8 mouse cellular contexts compared by ENCODE assay signal in the genomic region with DNA sequence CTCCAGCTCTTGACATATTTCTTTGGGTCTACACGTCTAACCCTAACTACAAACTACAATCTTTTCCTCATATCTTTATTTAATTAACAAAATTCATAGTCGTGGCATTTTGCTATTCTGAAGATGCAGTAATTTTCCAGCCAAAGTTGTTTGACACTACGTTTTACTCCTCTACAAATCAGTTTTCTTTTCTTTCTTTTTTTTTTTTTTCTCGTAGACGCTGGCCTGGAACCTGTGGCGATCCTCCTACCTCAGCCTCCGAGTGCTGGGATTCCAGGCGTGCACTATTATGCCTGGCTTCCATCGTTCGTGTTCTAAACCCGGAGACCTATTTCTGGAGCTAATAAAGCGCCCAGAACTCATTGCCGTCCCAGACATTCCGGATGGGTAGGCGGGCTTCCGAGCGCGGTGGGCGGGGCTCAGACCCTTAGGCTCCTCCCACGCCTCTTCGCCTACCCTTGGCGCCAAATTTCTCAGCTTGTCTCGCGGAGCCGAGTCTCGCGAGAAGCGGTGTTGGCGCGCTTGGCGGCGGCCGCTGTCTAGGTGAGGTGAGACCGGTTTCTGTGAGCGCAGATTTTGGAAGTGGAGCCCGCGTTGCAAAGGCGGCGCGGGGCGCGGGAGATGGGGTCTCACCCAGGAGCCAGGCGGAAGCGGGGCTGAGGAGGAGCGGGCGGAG. TPM values are rescaled to one million over a fixed set of nuclear protein-coding genes. Genes with fewer than 3 reads are reported as not detected.
A peak's percentile ranks its signal among the peaks of the same experiment; 100 is the strongest.
DNase-seq lines count a peak whose midpoint lies in the region; ATAC-seq and TF ChIP-seq lines count a peak whose summit lies in the region.

A gene (plus strand): TSS at position 477 of the 676 bp plus-strand sequence.

- peak; percentile 96 for ATAC-seq in embryonic facial prominence, embryonic 14.5 days (ENCODE audit: low read depth)
- peak; percentile 91 for ATAC-seq in limb, embryonic 13.5 days (ENCODE audit: low FRiP score, low read depth)
- ATAC-seq in midbrain, embryonic 16.5 days, result peak; percentile 97

- no peak for TF ChIP-seq EP300 in heart, adult 2 months (IDR thresholded peaks at IDR 0.05; ENCODE audit: insufficient read depth, low read depth, low read length)

- H3K9me3 ChIP-seq in embryonic facial prominence, embryonic 14.5 days (ENCODE audit: control insufficient read depth, low read length), result no peaks in the 10 kb centered on the region
- H3K9me3 ChIP-seq in limb, embryonic 13.5 days, result no peaks in the 10 kb centered on the region
- no peaks in the 10 kb centered on the region for H3K9me3 ChIP-seq in midbrain, embryonic 16.5 days (replicated peaks; ENCODE audit: control insufficient read depth, low read length, poor library complexity, severe bottlenecking)

- peak within 1 kb of the TSS; percentile 95 for H3K27ac ChIP-seq in embryonic facial prominence, embryonic 14.5 days (replicated peaks; ENCODE audit: low read depth, low read length)
- H3K27ac ChIP-seq in heart, adult 2 months, result peak within 1 kb of the TSS; percentile 88
- peak within 1 kb of the TSS; percentile 96 for H3K27ac ChIP-seq in limb, embryonic 13.5 days
- H3K27ac ChIP-seq in midbrain, embryonic 16.5 days (ENCODE audit: low read length), result peak within 1 kb of the TSS; percentile 85

- WGBS in embryonic facial prominence, embryonic 14.5 days, result 2% methylated on average over 41 of the region's 46 CpGs
- 2% methylated on average over 45 of the region's 46 CpGs for WGBS in heart, adult 2 months
- 3% methylated on average over 46 of the region's 46 CpGs for WGBS in limb, embryonic 13.5 days
- 2% methylated on average over 46 of the region's 46 CpGs for WGBS in midbrain, embryonic 16.5 days

- H3K4me1 ChIP-seq in embryonic facial prominence, embryonic 14.5 days (ENCODE audit: control insufficient read depth, insufficient read depth, low read length), result peaks cover 5% of the 10 kb centered on the region; the same call in 1 of the 2 replicates
- no peaks in the 10 kb centered on the region for H3K4me1 ChIP-seq in heart, adult 2 months (ENCODE audit: control insufficient read depth, insufficient read depth, low read length)
- peaks cover 10% of the 10 kb centered on the region for H3K4me1 ChIP-seq in limb, embryonic 13.5 days
- H3K4me1 ChIP-seq in midbrain, embryonic 16.5 days (ENCODE audit: control insufficient read depth, insufficient read depth, low read length), result peaks cover 9% of the 10 kb centered on the region

- no peaks in the 10 kb centered on the region for H3K27me3 ChIP-seq in embryonic facial prominence, embryonic 14.5 days (replicated peaks; ENCODE audit: control insufficient read depth, insufficient read depth, low read length)
- H3K27me3 ChIP-seq in heart, adult 2 months (ENCODE audit: control insufficient read depth, insufficient read depth, low read length), result no peaks in the 10 kb centered on the region
- no peaks in the 10 kb centered on the region for H3K27me3 ChIP-seq in limb, embryonic 13.5 days
- no peaks in the 10 kb centered on the region for H3K27me3 ChIP-seq in midbrain, embryonic 16.5 days (ENCODE audit: control insufficient read depth, insufficient read depth, low read depth, low read length)

- H3K4me2 ChIP-seq in embryonic facial prominence, embryonic 14.5 days (ENCODE audit: low read depth, low read length), result peak within 1 kb of the TSS; percentile 60
- H3K4me2 ChIP-seq in limb, embryonic 13.5 days (replicated peaks), result peak within 1 kb of the TSS; percentile 73
- peak within 1 kb of the TSS; percentile 74 for H3K4me2 ChIP-seq in midbrain, embryonic 16.5 days (ENCODE audit: low read length)

- intact Hi-C loops in heart, adult 2 months (cut with DNase I), result loop anchor here (2.0 to 5.0 kb wide), 2 partner anchors 28 to 61 kb away; a partner anchor contains a TSS

- H3K36me3 ChIP-seq in embryonic facial prominence, embryonic 14.5 days (ENCODE audit: control insufficient read depth, insufficient read depth, low read length), result no peaks in the 10 kb centered on the region
- peaks cover 4% of the 10 kb centered on the region; the same call in 1 of the 2 replicates for H3K36me3 ChIP-seq in heart, adult 2 months (ENCODE audit: control insufficient read depth, insufficient read depth, low read length)
- H3K36me3 ChIP-seq in limb, embryonic 13.5 days, result peaks cover 8% of the 10 kb centered on the region; the same call in 1 of the 2 replicates
- H3K36me3 ChIP-seq in midbrain, embryonic 16.5 days (ENCODE audit: control insufficient read depth, insufficient read depth, low read length), result no peaks in the 10 kb centered on the region

- peak; percentile 78 for TF ChIP-seq POLR2A in heart, adult 2 months (IDR thresholded peaks at IDR 0.05; ENCODE audit: insufficient read depth, low read depth, low read length)

- peak within 1 kb of the TSS; percentile 87 for H3K4me3 ChIP-seq in embryonic facial prominence, embryonic 14.5 days (ENCODE audit: low read depth, low read length)
- peak within 1 kb of the TSS; percentile 94 for H3K4me3 ChIP-seq in heart, adult 2 months
- H3K4me3 ChIP-seq in limb, embryonic 13.5 days, result peak within 1 kb of the TSS; percentile 78
- H3K4me3 ChIP-seq in midbrain, embryonic 16.5 days (ENCODE audit: low read depth, low read length), result peak within 1 kb of the TSS; percentile 93

- no peaks in the 10 kb centered on the region for H3K79me2 ChIP-seq in heart, adult 2 months (replicated peaks; ENCODE audit: control insufficient read depth, insufficient read depth, low read length)

- TF ChIP-seq CTCF in heart, adult 2 months (IDR thresholded peaks at IDR 0.05), result no peak

- H3K9ac ChIP-seq in embryonic facial prominence, embryonic 14.5 days (ENCODE audit: low read depth, low read length), result peak within 1 kb of the TSS; percentile 96
- peak within 1 kb of the TSS; percentile 90 for H3K9ac ChIP-seq in heart, adult 2 months (ENCODE audit: low read depth, low read length)
- H3K9ac ChIP-seq in limb, embryonic 13.5 days, result peak within 1 kb of the TSS; percentile 96
- peak within 1 kb of the TSS; percentile 91 for H3K9ac ChIP-seq in midbrain, embryonic 16.5 days (ENCODE audit: low read depth, low read length)

- DNase-seq in 3T3-L1 (ENCODE audit: low read depth, low spot score), result peak; percentile 93
- peak; percentile 79 to 92 for DNase-seq in adrenal gland, postnatal 4 days (ENCODE audit: low spot score in 2 of 2)
- DNase-seq in embryonic facial prominence, embryonic 14.5 days (ENCODE audit: low spot score), result peak; percentile 97
- peak; percentile 96 to 98 for DNase-seq in heart, adult 2 months
- DNase-seq in kidney, adult 8-10 months, result peak; percentile 93 to 96
- DNase-seq in spleen, postnatal 10 days (ENCODE audit: low spot score in 2 of 2), result peak; percentile 97

RNA-seq across cellular contexts. Expression of the gene that starts here (rescaled TPM):
- 10 to 100 TPM; 64.0 to 66.3 TPM for total RNA-seq in adrenal gland, postnatal 4 days (2021)
- polyA plus RNA-seq in embryonic facial prominence, embryonic 14.5 days (2014; fragmentation: Nextera tagmentation; extraction: Ambion mirVana), result 168 and 218 TPM in 2 replicates
- 1 to 10 TPM; 9.2 to 9.3 TPM for total RNA-seq in heart, adult 2 months (2021)
- polyA plus RNA-seq in heart, adult 2 months (2012; rRNA removed), result 3.8 and 7.2 TPM in 2 replicates
- 218 and 225 TPM in 2 replicates for polyA plus RNA-seq in limb, embryonic 13.5 days (2015; fragmentation: Nextera tagmentation; extraction: Ambion mirVana)
- 56.3 and 66.2 TPM in 2 replicates for polyA plus RNA-seq in midbrain, embryonic 16.5 days (2015; fragmentation: Nextera tagmentation; extraction: Ambion mirVana)

Comparison
In these comparisons a context has a peak if more than half of its experiments do, and no peak if none do; other contexts are left out.
1. Peak in every context shown above with its lines: DNase-seq, ATAC-seq, H3K4me3 ChIP-seq and H3K27ac ChIP-seq.
2. RNA of the gene that starts here (total RNA-seq): 64.0 to 66.3 TPM in adrenal gland, postnatal 4 days; 9.2 to 9.3 TPM in heart, adult 2 months; every median in the first group is over 4 times any median in the second.